Mouse (Mus musculus) ovary, postnatal 10 days (tissue): ENCODE results near the gene Bpgm.

ENCODE experiments used
- DNase-seq: peaks from one replicate; pipeline ENCODE4 v3.0.0; 2022; ENCODE audit warnings: low spot score

Bpgm gene

GRCm38 (mm10) chr6:34529992-34530391 lies 54.0 kb downstream of the Bpgm start:
- DNase-seq, result no peak

DNA sequence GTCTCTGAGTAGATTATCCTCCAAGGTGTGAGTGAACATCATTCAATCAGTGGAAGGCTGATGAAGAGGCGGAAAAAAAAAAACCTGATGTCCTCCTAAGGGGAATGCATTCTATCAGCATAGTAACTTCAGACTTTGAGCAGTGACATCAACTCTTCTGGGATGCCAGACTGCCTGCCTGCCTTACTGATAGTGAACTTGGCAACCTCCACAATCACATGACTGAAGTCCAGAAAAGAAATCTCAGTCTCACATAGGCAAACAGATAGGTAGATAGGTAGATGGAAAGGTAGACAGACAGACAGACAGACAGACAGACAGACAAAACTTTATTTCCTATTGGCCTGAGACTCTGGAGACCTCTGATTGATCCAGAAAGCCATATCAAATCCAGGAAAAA lies 57.0 kb downstream of the Bpgm start:
- no peak for DNase-seq

DNA sequence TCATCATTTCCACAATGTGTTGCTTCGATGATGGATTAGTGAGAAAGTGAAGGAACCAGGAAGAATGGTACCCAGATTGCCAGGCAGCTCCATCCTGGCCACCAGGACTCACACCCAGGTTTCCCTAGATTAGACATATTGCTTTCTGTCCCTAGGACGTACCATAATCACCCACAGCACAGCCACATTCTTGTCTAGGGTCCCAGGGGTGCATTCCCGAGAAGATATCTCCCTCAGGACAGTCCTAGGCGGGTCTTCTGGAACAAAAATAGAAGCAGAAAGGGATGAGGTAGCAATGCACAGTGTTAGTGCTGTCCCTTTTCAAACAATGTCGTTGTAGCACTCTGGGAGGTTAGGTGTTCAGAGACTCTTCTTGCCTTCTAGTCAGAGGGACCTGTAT lies 57.9 kb downstream of the Bpgm start:
- DNase-seq, result no peak

GRCm38 (mm10) chr6:34542866-34543265 lies 66.9 kb downstream of the Bpgm start:
- DNase-seq, result no peak

- no peak for DNase-seq
Observed at GRCm38 (mm10) chr6:34543303-34544206, 67.5 kb downstream of the Bpgm start.

- no peak for DNase-seq
Observed at GRCm38 (mm10) chr6:34544207-34544602, 68.2 kb downstream of the Bpgm start.

- no peak for DNase-seq
Observed at GRCm38 (mm10) chr6:34545286-34545685, 69.3 kb downstream of the Bpgm start.

GRCm38 (mm10) chr6:34548406-34548990 lies 72.5 kb downstream of the Bpgm start:
- no peak for DNase-seq

DNA sequence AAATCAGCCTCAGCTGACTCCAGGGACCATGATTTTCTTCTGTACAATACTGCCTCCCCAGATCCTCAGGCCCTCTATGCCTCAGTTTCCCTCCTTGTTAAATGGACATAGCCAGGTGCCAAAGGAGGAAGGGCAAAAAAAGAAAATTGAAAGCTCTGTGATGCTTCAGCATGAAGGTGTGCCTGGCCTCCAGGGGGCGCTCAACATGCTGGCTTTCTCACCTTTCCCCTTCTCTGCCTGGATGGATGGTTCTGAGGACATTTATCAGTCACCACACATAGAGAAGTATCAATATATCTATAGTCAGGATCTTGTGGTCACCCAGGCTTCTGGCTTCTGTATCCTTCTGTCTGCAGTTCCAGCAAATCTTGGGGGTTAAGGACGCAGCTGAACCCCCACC lies 73.0 kb downstream of the Bpgm start:
- no peak for DNase-seq

DNA sequence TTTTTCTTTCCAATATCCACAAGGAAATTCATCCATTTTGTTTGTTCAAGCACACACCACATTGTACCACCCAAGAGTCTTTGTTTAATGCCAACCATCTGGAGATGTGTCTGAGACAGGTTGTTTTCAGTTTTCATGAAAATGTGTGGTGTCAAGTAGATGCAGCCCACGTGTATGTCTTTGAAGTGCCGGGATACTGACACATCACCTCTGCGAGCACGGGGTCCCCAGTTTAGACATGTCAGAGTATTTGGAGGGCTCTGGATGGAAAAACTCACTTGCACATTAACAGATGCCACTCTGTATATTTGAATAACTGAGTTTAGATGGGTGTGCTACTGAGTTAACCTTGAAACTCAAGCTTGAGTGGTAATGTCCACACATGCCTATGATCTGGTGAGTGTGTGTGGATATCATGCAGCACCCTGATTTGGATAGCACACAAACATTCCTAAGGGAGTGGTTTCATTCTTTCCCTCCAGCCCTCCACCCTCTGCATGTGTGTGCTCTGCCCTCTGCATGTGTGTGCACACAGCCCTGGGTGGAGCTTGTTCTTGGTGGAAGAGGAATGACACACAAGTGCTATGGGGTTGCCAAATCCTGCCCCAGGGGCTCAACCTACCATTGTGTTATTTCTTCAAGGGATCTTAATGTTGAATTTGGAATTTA lies 76.6 kb downstream of the Bpgm start:
- DNase-seq, result no peak

DNA sequence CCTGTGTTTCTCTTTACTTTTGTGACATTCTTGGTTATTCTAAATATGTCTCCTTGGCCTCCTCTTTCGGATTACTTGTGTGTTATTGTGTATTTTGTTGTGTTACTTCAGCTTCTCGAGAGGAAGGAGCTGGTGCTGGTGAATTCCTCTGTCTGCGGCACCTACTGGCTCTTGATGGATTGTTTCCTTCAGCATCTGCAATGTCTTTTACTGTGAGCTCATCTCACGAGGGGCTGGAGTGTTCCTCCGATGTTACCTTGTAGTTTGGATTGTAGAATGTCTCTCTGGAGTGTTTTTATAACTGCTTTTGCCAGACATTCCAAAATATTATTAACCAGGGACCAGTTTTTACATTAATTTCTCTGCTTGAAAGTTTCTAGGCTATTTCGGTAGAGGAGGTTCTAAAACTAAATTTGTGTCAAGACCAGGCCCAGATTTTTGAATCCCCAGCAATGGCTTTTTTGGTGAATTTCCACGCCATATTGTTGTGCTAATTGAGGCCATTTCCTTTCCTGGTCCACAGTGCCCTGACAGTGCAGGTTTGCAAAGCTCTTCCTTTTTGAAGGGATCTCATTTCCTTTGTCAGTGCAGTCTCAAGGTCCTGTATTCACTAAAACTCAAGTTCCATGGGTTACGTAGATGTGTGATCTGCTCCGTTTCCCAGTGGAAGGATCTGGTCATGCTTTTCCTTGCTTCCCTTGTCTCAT lies 78.4 kb downstream of the Bpgm start:
- DNase-seq, result no peak
